Mouse (Mus musculus) lung, postnatal 0 days (tissue): Measurements from ENCODE around the gene Rfk.

ENCODE experiments used
- CTCF ChIP-seq: IDR thresholded peaks from 2 replicates; pipeline ENCODE4 v1.5.1; 2016; ENCODE audit warnings: antibody characterized with exemption, mild to moderate bottlenecking
- EP300 ChIP-seq: IDR thresholded peaks from 2 replicates; pipeline ENCODE4 v1.6.1; 2016; ENCODE audit warnings: antibody characterized with exemption, mild to moderate bottlenecking, control low read depth

GRCm38 (mm10) chr19:17410465-17411065 lies 16.7 kb downstream of the Rfk start:
- no peak for TF ChIP-seq CTCF
- TF ChIP-seq EP300, result no peak
